Mouse (Mus musculus) lung, postnatal 0 days (tissue): ENCODE measurements at regions not wholly inside any gene's neighbourhood (a gene's known extent, or its start where the extent isn't known, plus 50 kb on each side); places are given as distances from the start of the nearest gene placed in this dataset.

ENCODE experiments used
- CTCF ChIP-seq: IDR thresholded peaks from 2 replicates; pipeline ENCODE4 v1.5.1; 2016; ENCODE audit warnings: antibody characterized with exemption, mild to moderate bottlenecking
- EP300 ChIP-seq: IDR thresholded peaks from 2 replicates; pipeline ENCODE4 v1.6.1; 2016; ENCODE audit warnings: antibody characterized with exemption, mild to moderate bottlenecking, control low read depth

- no peak for TF ChIP-seq CTCF
- no peak for TF ChIP-seq EP300
Measured at GRCm38 (mm10) chr13:111170269-111171165, 84.3 kb upstream of the Actbl2 start.
